Mouse (Mus musculus) limb, embryonic 14.5 days (tissue): ENCODE measurements around the gene Ciz1. TPM values are rescaled to one million over a fixed set of nuclear protein-coding genes. Genes with fewer than 3 reads are reported as not detected.
A peak's percentile ranks its signal among the peaks of the same experiment; 100 is the strongest.

ENCODE experiments used
- ATAC-seq: fragments of 200-750 bp; cut with Nextera tagmentation; 2 replicates; pipeline ENCODE4 v1.8.0; 2017; ENCODE audit warnings: low read depth, moderate number of reproducible peaks, moderate TSS enrichment; ENCODE audit not compliant: low FRiP score
- DNase-seq: peaks from one replicate; pipeline ENCODE4 v3.0.0-alpha.2; 2015; ENCODE audit warnings: low spot score
- H3K27ac ChIP-seq: fragments of 300-500 bp; sonication (generic); replicated peaks from 2 replicates; pipeline ENCODE4 v1.5.1; 2014; ENCODE audit warnings: low read depth, mild to moderate bottlenecking, low read length, moderate library complexity, mixed read lengths
- H3K27me3 ChIP-seq: fragments of 300-500 bp; sonication (generic); 2 replicates; pipeline ENCODE4 v1.6.1; 2014; ENCODE audit warnings: low read length, mixed read lengths; ENCODE audit not compliant: control insufficient read depth, insufficient read depth
- H3K36me3 ChIP-seq: fragments of 300-500 bp; sonication (generic); 2 replicates; pipeline ENCODE4 v1.6.1; 2014; ENCODE audit warnings: mild to moderate bottlenecking, low read length, moderate library complexity, mixed read lengths; ENCODE audit not compliant: control insufficient read depth, insufficient read depth
- H3K4me1 ChIP-seq: fragments of 300-500 bp; sonication (generic); 2 replicates; pipeline ENCODE4 v1.6.1; 2014; ENCODE audit warnings: antibody characterized with exemption, low read length, mixed read lengths; ENCODE audit not compliant: control insufficient read depth, insufficient read depth
- H3K4me2 ChIP-seq: fragments of 300-500 bp; sonication (generic); replicated peaks from 2 replicates; pipeline ENCODE4 v1.6.1; 2014; ENCODE audit warnings: low read depth, mild to moderate bottlenecking, low read length, moderate library complexity; ENCODE audit not compliant: severe bottlenecking
- H3K4me3 ChIP-seq: fragments of 300-500 bp; sonication (generic); replicated peaks from 2 replicates; pipeline ENCODE4 v1.5.1; 2014; ENCODE audit warnings: low read length
- H3K9ac ChIP-seq: fragments of 300-500 bp; sonication (generic); 2 replicates; pipeline ENCODE4 v1.6.1; 2014; ENCODE audit warnings: mild to moderate bottlenecking, low read depth, low read length, moderate library complexity; ENCODE audit not compliant: severe bottlenecking
- H3K9me3 ChIP-seq: fragments of 300-500 bp; sonication (generic); 2 replicates; pipeline ENCODE4 v1.6.1; 2016; ENCODE audit warnings: low read length; ENCODE audit not compliant: control insufficient read depth
- POLR2A ChIP-seq: fragments of 200-500 bp; IDR thresholded peaks from 2 replicates; pipeline ENCODE4 v1.8.0; 2012; ENCODE audit warnings: inconsistent platforms, mild to moderate bottlenecking, moderate library complexity, borderline replicate concordance; ENCODE audit not compliant: insufficient read depth, insufficient read length; ENCODE audit errors: extremely low read depth
- WGBS: fragments of 180-500 bp; shearing (Covaris S2); extraction: QIAGEN DNeasy Blood & Tissue Kit; methylation state at CpG from one replicate; pipeline ENCODE4 v1.1.7; 2014; 5-methylcytosine and 5-hydroxymethylcytosine counted together
- polyA plus RNA-seq, 2 experiments: library from polyadenylated mRNA; depleted of rRNA in 1 of 2; stranded (reverse) in 1 of 2; unstranded in 1 of 2; fragments of >200 nt; fragmentation: Nextera tagmentation in 1 of 2; extraction: Ambion mirVana in 1 of 2; gene quantifications; 2 replicates each; pipeline versions ENCODE4 v1.2.1 to v1.2.3; 2012 to 2014

Gene Ciz1
- polyA plus RNA-seq, 2 experiments, result 46.5 to 196 TPM

DNA sequence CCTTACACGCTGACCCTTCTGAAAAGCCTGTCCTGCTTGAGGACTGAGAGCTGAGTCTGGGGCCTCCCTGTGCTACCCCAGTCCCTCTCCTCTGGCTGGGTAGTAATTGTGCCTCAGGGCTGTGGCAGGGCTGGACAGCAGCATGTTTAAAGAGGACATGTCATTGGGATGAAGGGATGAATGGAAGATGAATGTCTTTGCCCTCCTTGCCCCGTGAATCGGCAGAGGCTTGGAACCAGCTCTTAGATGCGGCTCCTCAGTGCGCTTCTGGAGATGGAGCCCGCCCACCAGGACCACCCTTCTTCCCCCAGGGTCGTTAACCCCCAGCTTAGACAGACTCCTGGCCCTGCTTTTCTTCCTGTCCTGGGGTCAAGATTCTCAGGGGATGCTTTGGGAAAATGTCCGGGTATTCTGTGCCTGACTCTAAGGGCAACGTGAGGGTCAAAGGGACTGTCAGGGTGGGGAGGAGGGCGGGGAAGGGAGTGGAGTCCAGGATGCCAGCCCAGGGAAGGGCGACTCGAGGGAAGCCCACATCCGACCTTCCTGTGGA is 23.1 kb upstream of the Ciz1 start:
- peak overlapping the region; percentile 21; the same call in 1 of the 2 replicates for H3K9ac ChIP-seq
- H3K36me3 ChIP-seq, result peaks cover 65% of the 10 kb centered on the region
- WGBS, result 17% methylated on average over 13 of the region's 13 CpGs
- no peak for TF ChIP-seq POLR2A
- no peak for DNase-seq
- no peaks in the 10 kb centered on the region for H3K9me3 ChIP-seq
- peak overlapping the region; percentile 77 for H3K27ac ChIP-seq
- ATAC-seq, result peak; percentile 7; the same call in 1 of the 2 replicates
- peaks cover 33% of the 10 kb centered on the region for H3K4me1 ChIP-seq
- H3K27me3 ChIP-seq, result no peaks in the 10 kb centered on the region
- no peak overlapping the region; the same call in 1 of the 2 replicates for H3K4me2 ChIP-seq
- H3K4me3 ChIP-seq, result no peak overlapping the region

DNA sequence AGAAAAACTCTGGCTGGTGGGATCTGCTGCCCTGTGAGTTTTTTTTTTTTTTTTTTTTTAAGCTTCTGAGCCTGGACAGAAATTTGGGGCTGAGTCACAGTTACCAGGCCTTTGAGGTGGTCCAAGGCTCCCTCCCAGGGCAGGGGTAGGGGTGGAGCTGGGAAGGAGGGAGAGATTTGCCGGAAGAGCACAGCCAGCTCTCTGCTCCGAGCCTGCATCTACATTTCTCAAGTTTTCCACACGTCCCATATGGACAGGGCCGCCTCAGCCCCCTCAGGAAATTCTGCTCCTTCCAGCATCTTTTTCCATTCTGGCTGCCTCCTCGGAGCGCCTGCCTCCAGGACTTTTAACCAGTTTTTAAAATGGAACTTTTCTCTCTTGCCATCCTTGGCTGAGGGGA is 22.6 kb upstream of the Ciz1 start:
- DNase-seq (peak; percentile 67), ATAC-seq (peak; percentile 70)
- Histone ChIP-seq H3K4me3 (no peak overlapping the region), H3K4me2 (0 out of 2 replicates have a peak overlapping the region, but pooled peaks have one; percentile 7), H3K27me3 (no peaks in the 10 kb centered on the region), H3K27ac (peak overlapping the region; percentile 77), H3K36me3 (peaks cover 65% of the 10 kb centered on the region), H3K9ac (0 out of 2 replicates have a peak overlapping the region, but pooled peaks have one; percentile 21), H3K4me1 (peaks cover 33% of the 10 kb centered on the region), H3K9me3 (no peaks in the 10 kb centered on the region)
- 12% methylated on average over 6 of the region's 6 CpGs for WGBS
- no peak for TF ChIP-seq POLR2A

DNA sequence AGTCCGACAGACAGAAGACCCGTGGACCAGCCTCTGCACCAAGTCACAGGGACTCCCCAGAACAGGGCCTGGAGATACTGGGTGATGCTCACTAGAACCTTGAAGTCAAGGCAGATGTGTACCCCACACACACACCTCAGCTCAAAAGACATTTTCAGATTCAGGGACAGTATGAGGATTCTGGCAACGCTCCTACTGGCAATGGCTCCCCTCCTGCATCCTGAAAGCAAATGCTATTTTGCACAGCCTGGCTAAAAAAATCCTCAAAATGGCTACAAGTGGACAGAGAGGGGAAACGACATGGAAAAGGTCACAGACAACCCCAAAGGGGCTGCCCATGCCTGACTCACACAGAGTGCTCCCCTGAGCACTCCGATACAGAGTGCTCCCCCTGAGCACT is 20.0 kb upstream of the Ciz1 start:
- no peak for DNase-seq
- Histone ChIP-seq H3K27ac (no peak overlapping the region), H3K4me1 (peaks cover 31% of the 10 kb centered on the region), H3K4me2 (no peak overlapping the region), H3K36me3 (peaks cover 68% of the 10 kb centered on the region), H3K9ac (no peak overlapping the region), H3K9me3 (no peaks in the 10 kb centered on the region), H3K4me3 (no peak overlapping the region), H3K27me3 (no peaks in the 10 kb centered on the region)
- no peak for ATAC-seq
- no peak for TF ChIP-seq POLR2A
- WGBS, result 89% methylated on average over 5 of the region's 5 CpGs

DNA sequence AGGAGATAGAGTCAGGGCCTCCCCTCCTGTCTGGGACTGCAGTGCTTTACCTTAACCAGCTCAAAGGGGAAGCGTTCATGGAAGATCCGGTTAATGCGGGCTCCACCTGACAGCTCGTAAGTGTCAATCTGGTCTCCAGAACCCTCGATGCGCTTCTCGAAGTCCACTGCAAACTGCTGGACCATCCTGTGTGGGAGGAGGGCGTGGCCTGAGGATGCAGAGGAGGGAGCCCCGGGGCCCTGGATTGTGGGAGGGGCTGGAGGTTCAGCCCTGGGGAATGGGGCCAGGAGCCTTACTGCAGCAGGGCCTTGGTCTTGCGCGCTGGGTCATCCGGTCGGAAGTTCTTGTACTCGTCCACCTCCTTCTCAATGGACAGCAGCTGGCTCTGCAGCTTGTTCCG is 16.2 kb upstream of the Ciz1 start:
- no peaks in the 10 kb centered on the region for H3K9me3 ChIP-seq
- no peaks in the 10 kb centered on the region for H3K27me3 ChIP-seq
- H3K4me1 ChIP-seq, result no peaks in the 10 kb centered on the region
- WGBS, result 52% methylated on average over 15 of the region's 15 CpGs
- no peak for TF ChIP-seq POLR2A
- H3K4me3 ChIP-seq, result no peak overlapping the region
- DNase-seq (no peak), ATAC-seq (no peak)
- no peak overlapping the region for H3K9ac ChIP-seq
- H3K36me3 ChIP-seq, result peaks cover 90% of the 10 kb centered on the region
- no peak overlapping the region for H3K27ac ChIP-seq
- no peak overlapping the region for H3K4me2 ChIP-seq

DNA sequence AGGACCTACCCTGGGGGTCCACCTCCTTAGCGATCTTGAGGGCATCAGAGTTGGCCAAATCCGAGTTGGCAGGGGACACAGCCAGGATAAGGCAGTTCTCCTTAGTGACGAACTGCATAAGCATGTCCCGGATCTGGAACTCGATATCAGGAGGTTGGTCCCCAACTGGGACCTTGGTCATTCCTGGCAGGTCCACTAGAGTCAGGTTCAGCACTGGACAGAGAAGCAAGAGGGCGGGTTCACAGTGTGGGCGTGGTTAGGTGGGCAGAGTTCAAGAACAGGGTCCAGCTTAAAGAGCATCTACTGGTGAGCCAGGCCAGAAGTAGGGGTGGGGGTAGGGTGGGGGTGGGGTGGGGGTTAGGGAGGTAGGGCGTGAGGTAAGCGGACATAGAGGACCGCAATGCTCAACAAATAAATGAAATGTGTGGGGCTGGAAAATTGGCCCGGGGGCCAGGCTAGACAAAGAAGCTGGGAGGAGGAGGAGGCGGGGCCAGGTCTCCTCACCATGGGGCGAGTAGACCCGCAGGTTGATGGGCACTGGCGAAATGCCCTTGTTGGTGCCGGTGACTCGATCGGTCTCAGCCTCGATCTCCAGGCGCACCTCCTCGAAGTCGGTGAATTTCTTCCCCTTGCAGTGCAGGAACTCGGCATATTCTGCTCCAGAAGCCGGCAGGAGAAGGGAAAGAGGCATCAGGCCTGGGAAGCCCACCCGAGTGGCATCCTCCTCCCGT is 12.1 kb upstream of the Ciz1 start:
- WGBS, result 47% methylated on average over 26 of the region's 26 CpGs

More for the DNA sequence above, 12.1 kb upstream of the Ciz1 start:
- no peak for TF ChIP-seq POLR2A
- H3K4me2 ChIP-seq, result no peak overlapping the region
- no peak for DNase-seq
- peaks cover 61% of the 10 kb centered on the region for H3K36me3 ChIP-seq
- no peaks in the 10 kb centered on the region for H3K27me3 ChIP-seq
- H3K4me1 ChIP-seq, result 0 out of 2 replicates have a peak, but pooled peaks cover 2% of the 10 kb centered on the region
- no peak overlapping the region for H3K9ac ChIP-seq
- no peak for ATAC-seq
- no peaks in the 10 kb centered on the region for H3K9me3 ChIP-seq
- H3K27ac ChIP-seq, result no peak overlapping the region
- no peak overlapping the region for H3K4me3 ChIP-seq
